Mouse (Mus musculus): Measurements from ENCODE around the gene Fgr. TPM values are rescaled to one million over a fixed set of nuclear protein-coding genes. Genes with fewer than 3 reads are reported as not detected.
A peak's percentile ranks its signal among the peaks of the same experiment; 100 is the strongest.

Gene Fgr
- polyA plus RNA-seq, 1 experiment from 2014 or later = 0.85 TPM

- no peak for DNase-seq (ENCODE audit: low spot score)
- H3K4me1 ChIP-seq (ENCODE audit: control insufficient read depth, insufficient read depth, low read length) = peaks cover 34% of the 10 kb centered on the region
- WGBS = 90% methylated on average over 6 of the region's 6 CpGs
Measured at GRCm38 (mm10) chr4:133028193-133028592, 54.3 kb downstream of the Fgr start.

DNA sequence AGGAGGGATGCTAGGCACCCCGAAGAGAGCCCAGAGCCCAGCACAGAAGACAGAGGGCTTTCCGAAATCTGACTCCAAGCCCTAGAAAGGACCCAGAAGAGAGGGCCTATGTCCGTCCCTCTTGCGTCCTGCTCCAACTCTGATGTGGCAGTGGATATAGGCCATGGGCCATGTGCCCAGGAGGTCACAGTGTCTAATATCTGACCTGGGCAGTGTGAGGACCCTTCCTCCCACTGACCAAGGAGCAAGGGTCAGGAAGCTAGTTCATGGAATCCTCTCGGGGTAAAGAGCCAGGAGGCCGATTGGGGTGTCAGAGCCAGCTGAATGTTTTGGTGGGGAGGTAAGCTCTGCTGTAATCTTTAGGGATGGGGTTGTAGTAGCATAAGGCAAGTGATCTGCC, 55.0 kb downstream of the Fgr start:
- ATAC-seq (ENCODE audit: low read depth) = no peak
- H3K4me2 ChIP-seq (ENCODE audit: low read depth, low read length) = no peak overlapping the region
- H3K27me3 ChIP-seq (replicated peaks; ENCODE audit: control insufficient read depth, insufficient read depth, low read length) = no peaks in the 10 kb centered on the region
- peaks cover 27% of the 10 kb centered on the region for H3K4me1 ChIP-seq (ENCODE audit: control insufficient read depth, insufficient read depth, low read length)
- DNase-seq (ENCODE audit: low spot score) = no peak
- H3K27ac ChIP-seq (replicated peaks; ENCODE audit: low read depth, low read length) = no peak overlapping the region
- H3K4me3 ChIP-seq (ENCODE audit: low read depth, low read length) = no peak overlapping the region
- H3K9me3 ChIP-seq (ENCODE audit: control insufficient read depth, low read length) = no peaks in the 10 kb centered on the region
- WGBS = 73% methylated on average over 6 of the region's 6 CpGs
- H3K36me3 ChIP-seq (ENCODE audit: control insufficient read depth, insufficient read depth, low read length) = peaks cover 18% of the 10 kb centered on the region; the same call in 1 of the 2 replicates
- no peak overlapping the region for H3K9ac ChIP-seq (ENCODE audit: low read depth, low read length)

More at GRCm38 (mm10) chr4:133028193-133028592, 54.3 kb downstream of the Fgr start:
- peaks cover 18% of the 10 kb centered on the region; the same call in 1 of the 2 replicates for H3K36me3 ChIP-seq (ENCODE audit: control insufficient read depth, insufficient read depth, low read length)
- H3K27ac ChIP-seq (replicated peaks; ENCODE audit: low read depth, low read length) = no peak overlapping the region
- H3K9ac ChIP-seq (ENCODE audit: low read depth, low read length) = no peak overlapping the region
- no peak overlapping the region for H3K4me3 ChIP-seq (ENCODE audit: low read depth, low read length)
- H3K4me2 ChIP-seq (ENCODE audit: low read depth, low read length) = no peak overlapping the region
- no peak for ATAC-seq (ENCODE audit: low read depth)
- no peaks in the 10 kb centered on the region for H3K27me3 ChIP-seq (replicated peaks; ENCODE audit: control insufficient read depth, insufficient read depth, low read length)
- H3K9me3 ChIP-seq (ENCODE audit: control insufficient read depth, low read length) = no peaks in the 10 kb centered on the region

- no peak for DNase-seq (ENCODE audit: low spot score)
- H3K36me3 ChIP-seq (ENCODE audit: control insufficient read depth, insufficient read depth, low read length) = peaks cover 19% of the 10 kb centered on the region; the same call in 1 of the 2 replicates
- 81% methylated on average over 8 of the region's 8 CpGs for WGBS
- no peak overlapping the region for H3K4me3 ChIP-seq (ENCODE audit: low read depth, low read length)
- no peak overlapping the region for H3K9ac ChIP-seq (ENCODE audit: low read depth, low read length)
- no peaks in the 10 kb centered on the region for H3K9me3 ChIP-seq (ENCODE audit: control insufficient read depth, low read length)
- no peaks in the 10 kb centered on the region for H3K27me3 ChIP-seq (replicated peaks; ENCODE audit: control insufficient read depth, insufficient read depth, low read length)
- no peak overlapping the region for H3K4me2 ChIP-seq (ENCODE audit: low read depth, low read length)
- no peak overlapping the region for H3K27ac ChIP-seq (replicated peaks; ENCODE audit: low read depth, low read length)
- no peak for ATAC-seq (ENCODE audit: low read depth)
- H3K4me1 ChIP-seq (ENCODE audit: control insufficient read depth, insufficient read depth, low read length) = peaks cover 4% of the 10 kb centered on the region
Measured at GRCm38 (mm10) chr4:133032410-133033095, 58.7 kb downstream of the Fgr start.

DNA sequence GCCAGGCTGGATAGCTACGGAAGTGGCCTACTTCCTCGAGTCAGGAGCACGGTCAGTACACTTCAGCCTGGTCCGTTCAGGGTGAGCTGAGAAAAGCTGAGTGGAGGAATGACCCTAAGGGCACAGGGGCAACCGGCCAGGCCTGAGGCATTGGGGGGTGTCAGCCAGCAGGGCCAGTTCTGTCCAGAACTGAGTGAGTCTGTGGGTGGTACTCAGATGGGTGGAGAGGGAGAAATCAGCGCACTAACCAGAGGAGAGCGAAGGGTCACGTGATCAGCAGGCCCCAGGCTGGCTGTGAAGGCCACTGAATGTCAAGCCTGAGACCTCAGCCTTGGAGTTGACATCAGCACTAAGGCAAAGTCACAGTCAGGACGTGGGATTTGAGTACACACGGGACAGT, 60.6 kb downstream of the Fgr start:
- Histone ChIP-seq H3K27ac (replicated peaks; ENCODE audit: low read depth, low read length) (no peak overlapping the region), H3K9ac (ENCODE audit: low read depth, low read length) (no peak overlapping the region), H3K36me3 (ENCODE audit: control insufficient read depth, insufficient read depth, low read length) (0 out of 2 replicates have a peak, but pooled peaks cover 15% of the 10 kb centered on the region), H3K4me3 (ENCODE audit: low read depth, low read length) (no peak overlapping the region), H3K9me3 (ENCODE audit: control insufficient read depth, low read length) (no peaks in the 10 kb centered on the region), H3K4me1 (ENCODE audit: control insufficient read depth, insufficient read depth, low read length) (peaks cover 6% of the 10 kb centered on the region), H3K4me2 (ENCODE audit: low read depth, low read length) (no peak overlapping the region), H3K27me3 (replicated peaks; ENCODE audit: control insufficient read depth, insufficient read depth, low read length) (no peaks in the 10 kb centered on the region)
- ATAC-seq (ENCODE audit: low read depth) = no peak
- DNase-seq (ENCODE audit: low spot score) = no peak
- WGBS = 75% methylated on average over 10 of the region's 10 CpGs

DNA sequence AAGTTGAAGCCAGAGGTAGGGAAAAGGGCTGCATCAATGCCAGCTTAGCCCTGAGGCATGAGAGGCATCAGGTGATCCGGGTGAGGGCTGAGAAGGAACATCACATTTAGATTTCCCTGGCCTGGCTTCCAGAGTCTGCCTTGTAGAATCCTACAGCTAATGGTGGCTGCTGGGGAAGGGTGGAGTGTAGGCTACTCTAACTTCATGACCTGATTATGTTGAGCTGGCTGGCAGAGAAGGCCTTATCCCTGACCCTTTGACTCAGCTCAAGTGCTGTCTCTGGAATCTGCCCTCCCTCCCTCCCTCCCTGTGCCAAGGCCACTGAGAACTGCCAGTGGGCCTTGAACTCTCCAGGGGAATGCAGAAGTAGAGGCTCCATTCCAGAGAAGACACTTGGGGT, 61.6 kb downstream of the Fgr start:
- Histone ChIP-seq H3K4me1 (ENCODE audit: control insufficient read depth, insufficient read depth, low read length) (peaks cover 13% of the 10 kb centered on the region), H3K27me3 (replicated peaks; ENCODE audit: control insufficient read depth, insufficient read depth, low read length) (no peaks in the 10 kb centered on the region), H3K9ac (ENCODE audit: low read depth, low read length) (no peak overlapping the region), H3K9me3 (ENCODE audit: control insufficient read depth, low read length) (no peaks in the 10 kb centered on the region), H3K27ac (replicated peaks; ENCODE audit: low read depth, low read length) (no peak overlapping the region), H3K36me3 (ENCODE audit: control insufficient read depth, insufficient read depth, low read length) (0 out of 2 replicates have a peak, but pooled peaks cover 15% of the 10 kb centered on the region), H3K4me3 (ENCODE audit: low read depth, low read length) (no peak overlapping the region), H3K4me2 (ENCODE audit: low read depth, low read length) (no peak overlapping the region)
- 69% methylated on average over 1 of the region's 1 CpGs for WGBS
- no peak for DNase-seq (ENCODE audit: low spot score)
- no peak for ATAC-seq (ENCODE audit: low read depth)

DNA sequence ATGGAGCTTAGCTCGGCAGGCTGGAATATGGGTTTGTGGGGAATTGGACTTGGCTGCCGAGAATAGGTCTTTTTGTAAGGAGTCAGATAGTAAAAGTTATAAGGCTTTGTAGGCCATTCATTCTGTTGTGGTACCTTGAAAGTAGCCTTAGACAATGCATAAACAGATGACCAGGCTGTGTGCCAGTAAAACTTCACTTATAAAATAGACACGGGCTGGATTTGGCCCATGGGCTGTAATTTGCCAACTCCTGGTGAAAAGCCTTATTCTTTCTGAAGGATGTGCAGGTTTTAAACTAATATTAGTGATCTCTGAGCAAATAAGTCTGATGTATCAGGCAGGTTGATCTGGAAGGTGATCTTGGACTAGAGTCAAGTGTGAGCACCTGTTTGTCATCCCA, 62.1 kb downstream of the Fgr start:
- 0 out of 2 replicates have a peak, but pooled peaks cover 15% of the 10 kb centered on the region for H3K36me3 ChIP-seq (ENCODE audit: control insufficient read depth, insufficient read depth, low read length)
- H3K9ac ChIP-seq (ENCODE audit: low read depth, low read length) = no peak overlapping the region
- H3K4me2 ChIP-seq (ENCODE audit: low read depth, low read length) = no peak overlapping the region
- no peak overlapping the region for H3K4me3 ChIP-seq (ENCODE audit: low read depth, low read length)
- peaks cover 18% of the 10 kb centered on the region for H3K4me1 ChIP-seq (ENCODE audit: control insufficient read depth, insufficient read depth, low read length)
- H3K27ac ChIP-seq (replicated peaks; ENCODE audit: low read depth, low read length) = no peak overlapping the region
- H3K27me3 ChIP-seq (replicated peaks; ENCODE audit: control insufficient read depth, insufficient read depth, low read length) = no peaks in the 10 kb centered on the region
- H3K9me3 ChIP-seq (ENCODE audit: control insufficient read depth, low read length) = no peaks in the 10 kb centered on the region
- WGBS = 73% methylated on average over 3 of the region's 3 CpGs
- no peak for DNase-seq (ENCODE audit: low spot score)
- ATAC-seq (ENCODE audit: low read depth) = no peak

- H3K4me2 ChIP-seq (ENCODE audit: low read depth, low read length) = peak overlapping the region; percentile 99; the same call in 1 of the 2 replicates
- no peak for ATAC-seq (ENCODE audit: low read depth)
- 49% methylated on average over 9 of the region's 9 CpGs for WGBS
- DNase-seq (ENCODE audit: low spot score) = no peak
- peak overlapping the region; percentile 6; the same call in 1 of the 2 replicates for H3K4me3 ChIP-seq (ENCODE audit: low read depth, low read length)
- H3K9ac ChIP-seq (ENCODE audit: low read depth, low read length) = no peak overlapping the region
- H3K9me3 ChIP-seq (ENCODE audit: control insufficient read depth, low read length) = no peaks in the 10 kb centered on the region
- peaks cover 32% of the 10 kb centered on the region for H3K4me1 ChIP-seq (ENCODE audit: control insufficient read depth, insufficient read depth, low read length)
- 0 out of 2 replicates have a peak, but pooled peaks cover 8% of the 10 kb centered on the region for H3K36me3 ChIP-seq (ENCODE audit: control insufficient read depth, insufficient read depth, low read length)
- H3K27ac ChIP-seq (replicated peaks; ENCODE audit: low read depth, low read length) = 0 out of 2 replicates have a peak overlapping the region, but pooled peaks have one; percentile 33
- no peaks in the 10 kb centered on the region for H3K27me3 ChIP-seq (replicated peaks; ENCODE audit: control insufficient read depth, insufficient read depth, low read length)
Measured at GRCm38 (mm10) chr4:133037293-133037692, 63.4 kb downstream of the Fgr start.

- peaks cover 37% of the 10 kb centered on the region for H3K4me1 ChIP-seq (ENCODE audit: control insufficient read depth, insufficient read depth, low read length)
- H3K9ac ChIP-seq (ENCODE audit: low read depth, low read length) = peak overlapping the region; percentile 80; the same call in 1 of the 2 replicates
- H3K27ac ChIP-seq (replicated peaks; ENCODE audit: low read depth, low read length) = 0 out of 2 replicates have a peak overlapping the region, but pooled peaks have one; percentile 90
- DNase-seq (ENCODE audit: low spot score) (no peak), ATAC-seq (ENCODE audit: low read depth) (no peak)
- H3K9me3 ChIP-seq (ENCODE audit: control insufficient read depth, low read length) = no peaks in the 10 kb centered on the region
- 24% methylated on average over 6 of the region's 6 CpGs for WGBS
- 0 out of 2 replicates have a peak, but pooled peaks cover 8% of the 10 kb centered on the region for H3K36me3 ChIP-seq (ENCODE audit: control insufficient read depth, insufficient read depth, low read length)
- H3K4me3 ChIP-seq (ENCODE audit: low read depth, low read length) = peak overlapping the region; percentile 67
- H3K4me2 ChIP-seq (ENCODE audit: low read depth, low read length) = peak overlapping the region; percentile 99
- H3K27me3 ChIP-seq (replicated peaks; ENCODE audit: control insufficient read depth, insufficient read depth, low read length) = no peaks in the 10 kb centered on the region
Measured at GRCm38 (mm10) chr4:133037798-133038197, 63.9 kb downstream of the Fgr start.

Data from embryonic facial prominence, embryonic 14.5 days (tissue).